Comparison of ENCODE assay signal across 9 mouse cellular contexts in genomic region chr2:30251417-30252104, GRCm38 (mm10). TPM values are rescaled to one million over a fixed set of nuclear protein-coding genes. Genes with fewer than 3 reads are reported as not detected.
DNase-seq lines count a peak whose midpoint lies in the region; ATAC-seq and TF ChIP-seq lines count a peak whose summit lies in the region.
"Had no signal": no experiment of that assay in that cellular context is flagged by ENCODE, and none has a peak within 500 bp of the region (broad histone marks: within the 10 kb centered on the region; RNA-seq: fewer than 3 reads in every experiment).

No protein-coding gene starts in this region.

- DNase-seq in heart, adult 18-20 months = peak; percentile 60 to 80
- no peak for DNase-seq in heart, postnatal 25 days (ENCODE audit: low spot score)
- peak; percentile 87 for DNase-seq in R1 (ENCODE audit: low read depth, low spot score)
- peak; percentile 94 for DNase-seq in induced T-regulatory cell, adult 2 months (ENCODE audit: low read depth)
- peak; percentile 74 for DNase-seq in lung, postnatal 25 days (ENCODE audit: low spot score)
- DNase-seq in thymus, adult 2 months = peak; percentile 85
- DNase-seq in yolk sac, embryonic 10.5 days (ENCODE audit: low spot score) = no peak

- H3K4me2 ChIP-seq in forebrain, embryonic 16.5 days (ENCODE audit: low read length) = no peak overlapping the region

- H3K36me3 ChIP-seq in thymus, adult 2 months (ENCODE audit: control insufficient read depth, insufficient read depth, low read length) = peaks cover 17% of the 10 kb centered on the region
- H3K36me3 ChIP-seq in forebrain, embryonic 16.5 days (ENCODE audit: control insufficient read depth, insufficient read depth) = peaks cover 19% of the 10 kb centered on the region

- intact Hi-C loops in heart, postnatal 25 days (cut with DNase I) = no loop called here

- H3K27ac ChIP-seq in thymus, adult 2 months (ENCODE audit: control insufficient read depth, insufficient read depth, low read length) = peak overlapping the region; percentile 83
- no peak overlapping the region for H3K27ac ChIP-seq in forebrain, embryonic 16.5 days (ENCODE audit: low read length)

- WGBS in thymus, adult 2 months = 34% methylated on average over 5 of the region's 5 CpGs
- WGBS in forebrain, embryonic 16.5 days = 88% methylated on average over 5 of the region's 5 CpGs

- H3K4me1 ChIP-seq in thymus, adult 2 months (replicated peaks; ENCODE audit: control insufficient read depth, insufficient read depth, low read length) = peaks cover 42% of the 10 kb centered on the region
- H3K4me1 ChIP-seq in forebrain, embryonic 16.5 days (replicated peaks; ENCODE audit: control insufficient read depth, insufficient read depth, low read length) = no peaks in the 10 kb centered on the region

- H3K27me3 ChIP-seq in thymus, adult 2 months (ENCODE audit: control insufficient read depth, insufficient read depth, low read length) = no peaks in the 10 kb centered on the region
- H3K27me3 ChIP-seq in forebrain, embryonic 16.5 days (replicated peaks; ENCODE audit: control insufficient read depth, insufficient read depth, low read length) = no peaks in the 10 kb centered on the region

- no peak overlapping the region for H3K9ac ChIP-seq in forebrain, embryonic 16.5 days (replicated peaks; ENCODE audit: low read depth, low read length)

- no peaks in the 10 kb centered on the region for H3K9me3 ChIP-seq in forebrain, embryonic 16.5 days (ENCODE audit: control insufficient read depth, low read length)

- no peak overlapping the region for H3K4me3 ChIP-seq in thymus, adult 2 months (ENCODE audit: control insufficient read depth, insufficient read depth, low read length)
- no peak overlapping the region for H3K4me3 ChIP-seq in forebrain, embryonic 16.5 days (replicated peaks; ENCODE audit: low read length)

- no peak for ATAC-seq in forebrain, embryonic 16.5 days

- 0 out of 2 replicates have a peak, but pooled peaks have one; percentile 45 for TF ChIP-seq POLR2A in thymus, adult 2 months (IDR thresholded peaks at IDR 0.05; ENCODE audit: control insufficient read depth, extremely low read depth, insufficient read depth, low read length, poor library complexity)

- peak; percentile 14; the same call in 1 of the 2 replicates for TF ChIP-seq CTCF in thymus, adult 2 months (IDR thresholded peaks at IDR 0.05; ENCODE audit: borderline replicate concordance, control insufficient read depth, extremely low read depth, insufficient read depth, low read length, poor library complexity)

RNA-seq across cellular contexts. Expression of gene Gm28035, which starts 11.2 kb away (rescaled TPM):
- 1 to 10 TPM; 3.4 to 3.6 TPM for total RNA-seq in heart, adult 18-20 months (2021)
- total RNA-seq in heart, postnatal 25 days (2021) = 1 to 10 TPM; 3.7 to 4.4 TPM
- 14.8 and 15.5 TPM in 2 replicates for polyA plus RNA-seq in thymus, adult 2 months (2012; rRNA removed)
- 0.46 and 0.58 TPM in 2 replicates for polyA plus RNA-seq in forebrain, embryonic 16.5 days (2015; fragmentation: Nextera tagmentation; extraction: Ambion mirVana)

RNA-seq across cellular contexts. Expression of gene Lrrc8a, which starts 14.0 kb away (rescaled TPM):
- 10 to 100 TPM; 77.9 to 86.5 TPM for total RNA-seq in heart, adult 18-20 months (2021)
- 10 to 100 TPM; 58.2 to 66.7 TPM for total RNA-seq in heart, postnatal 25 days (2021)
- polyA plus RNA-seq in thymus, adult 2 months (2012; rRNA removed) = 27.3 and 31.0 TPM in 2 replicates
- polyA plus RNA-seq in forebrain, embryonic 16.5 days (2015; fragmentation: Nextera tagmentation; extraction: Ambion mirVana) = 58.9 and 59.7 TPM in 2 replicates

RNA-seq across cellular contexts. Expression of gene Phyhd1, which starts 14.4 kb away (rescaled TPM):
- total RNA-seq in heart, adult 18-20 months (2021) = 100 to 1,000 TPM; 109 to 110 TPM
- 100 to 1,000 TPM in 1 of 2 experiments, 10 to 100 TPM in 1; 94.8 to 104 TPM for total RNA-seq in heart, postnatal 25 days (2021)
- polyA plus RNA-seq in thymus, adult 2 months (2012; rRNA removed) = 10.7 and 18.1 TPM in 2 replicates
- polyA plus RNA-seq in forebrain, embryonic 16.5 days (2015; fragmentation: Nextera tagmentation; extraction: Ambion mirVana) = 9.4 and 9.5 TPM in 2 replicates

RNA-seq across cellular contexts. Expression of gene Gm28038, which starts 29.3 kb away (rescaled TPM):
- total RNA-seq in heart, adult 18-20 months (2021) = not detected
- under 1 TPM in 1 of 2 experiments, not detected in 1; 0.91 TPM for total RNA-seq in heart, postnatal 25 days (2021)
- polyA plus RNA-seq in thymus, adult 2 months (2012; rRNA removed) = not detected in 2 replicates
- not detected in 2 replicates for polyA plus RNA-seq in forebrain, embryonic 16.5 days (2015; fragmentation: Nextera tagmentation; extraction: Ambion mirVana)
- total RNA-seq: adrenal gland, postnatal 36 days had no signal

RNA-seq across cellular contexts. Expression of gene Dolk, which starts 34.6 kb away (rescaled TPM):
- 10 to 100 TPM; 23.4 to 25.5 TPM for total RNA-seq in heart, adult 18-20 months (2021)
- 10 to 100 TPM; 23.6 to 26.3 TPM for total RNA-seq in heart, postnatal 25 days (2021)
- polyA plus RNA-seq in thymus, adult 2 months (2012; rRNA removed) = 20.0 and 22.1 TPM in 2 replicates
- polyA plus RNA-seq in forebrain, embryonic 16.5 days (2015; fragmentation: Nextera tagmentation; extraction: Ambion mirVana) = 30.2 and 35.9 TPM in 2 replicates

Comparison
In these comparisons a context has a peak if more than half of its experiments do, and no peak if none do; other contexts are left out.
1. DNase-seq: peak in heart, adult 18-20 months (2 of 2), R1 (single experiment), induced T-regulatory cell, adult 2 months (single experiment), lung, postnatal 25 days (single experiment) and thymus, adult 2 months (single experiment); none in heart, postnatal 25 days (single experiment) and yolk sac, embryonic 10.5 days (single experiment).